ENCODE assay signal across 13 mouse cellular contexts in the genomic region with DNA sequence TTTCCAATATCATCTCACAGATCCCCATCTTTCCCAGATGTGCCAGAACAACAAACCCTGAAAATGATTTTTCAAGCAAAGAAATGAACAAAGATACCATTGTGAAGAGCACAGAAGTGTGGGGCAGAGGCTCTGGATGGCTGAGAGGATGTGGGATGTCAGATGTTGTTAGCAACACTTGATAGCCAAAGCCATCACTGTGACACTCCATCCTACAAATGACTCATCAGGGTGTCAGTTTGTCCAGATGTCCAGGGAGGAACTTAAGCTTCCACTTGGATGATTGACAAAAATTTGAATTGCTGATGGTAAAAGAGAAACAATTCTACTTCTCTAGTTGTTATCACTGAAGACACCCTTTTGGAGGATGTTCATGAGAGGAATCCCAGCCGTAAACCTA.
"Had no signal": no experiment of that assay in that cellular context is flagged by ENCODE, and none has a peak within 500 bp of the region (broad histone marks: within the 10 kb centered on the region; RNA-seq: fewer than 3 reads in every experiment).

No protein-coding gene starts in this region.

- H3K27ac ChIP-seq: left cerebral cortex, adult 2 months; liver, embryonic 13.5 days; macrophage; midbrain, embryonic 12.5 days; midbrain, embryonic 15.5 days; neural tube, embryonic 13.5 days had no signal

- H3K4me2 ChIP-seq: liver, embryonic 13.5 days; midbrain, embryonic 12.5 days; midbrain, embryonic 15.5 days; neural tube, embryonic 13.5 days had no signal

- H3K36me3 ChIP-seq: liver, embryonic 13.5 days; midbrain, embryonic 12.5 days; midbrain, embryonic 15.5 days; neural tube, embryonic 13.5 days had no signal

- H3K27me3 ChIP-seq: liver, embryonic 13.5 days; midbrain, embryonic 12.5 days; midbrain, embryonic 15.5 days; neural tube, embryonic 13.5 days had no signal

- H3K4me3 ChIP-seq: left cerebral cortex, adult 2 months; liver, embryonic 13.5 days; midbrain, embryonic 12.5 days; midbrain, embryonic 15.5 days; neural tube, embryonic 13.5 days had no signal

- DNase-seq: kidney, adult 9 months; kidney, postnatal 14 days; kidney, postnatal 4 days; liver, embryonic 13.5 days; lung, adult 2 months; retina, postnatal 1 day; thymus, adult 18-20 months; thymus, postnatal 36 days had no signal
